Mouse (Mus musculus) liver, postnatal 0 days (tissue): ENCODE data around the gene Vmn1r197.
"Not testable (repeated sequence)": the region's sequence is repeated elsewhere in the genome, so short reads cannot be mapped to it uniquely, and the experiment has no call there.

Experiments
- CTCF ChIP-seq: sonication (generic); IDR thresholded peaks from 2 replicates; pipeline ENCODE4 v1.5.1; 2016; ENCODE audit warnings: antibody characterized with exemption, low read depth
- EP300 ChIP-seq: IDR thresholded peaks from 2 replicates; pipeline ENCODE4 v1.6.1; 2016; ENCODE audit warnings: antibody characterized with exemption, low read depth, mild to moderate bottlenecking

DNA sequence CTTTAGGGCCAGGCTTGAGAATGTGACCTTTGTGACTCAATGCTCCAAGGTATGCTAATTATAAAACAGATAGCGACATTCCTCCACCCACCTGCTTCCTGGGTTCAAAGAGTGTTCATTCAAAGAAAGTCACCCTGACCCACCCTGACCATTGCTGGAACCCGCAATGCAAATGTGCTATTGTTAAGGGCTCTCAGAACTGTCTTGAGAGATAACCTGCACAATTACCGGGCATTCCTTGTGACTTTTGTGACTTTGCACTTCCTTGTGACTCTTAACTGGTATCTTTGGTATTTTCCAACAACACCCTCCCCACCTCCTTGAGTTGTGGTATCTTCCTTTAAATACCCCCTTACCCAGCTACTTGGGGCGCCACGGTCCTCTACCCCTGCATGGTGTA lies 16.3 kb upstream of the Vmn1r197 start:
- TF ChIP-seq CTCF, EP300: not testable (repeated sequence)
